Mouse (Mus musculus) fat pad, adult 2 months (tissue): Measurements from ENCODE around the gene Tcea2.

Source experiments
- DNase-seq: peaks from one replicate; pipeline ENCODE4 v3.0.0-alpha.2; 2011; ENCODE audit warnings: low read depth, low spot score; ENCODE audit errors: extremely low read depth

Tcea2 gene

GRCm38 (mm10) chr2:181679951-181680715 is at the start of gene Tcea2:
Tcea2 (plus strand) TSS chr2:181680310.
- DNase-seq: no peak

GRCm38 (mm10) chr2:181632624-181633023 is 47.5 kb upstream of the Tcea2 start:
- no peak for DNase-seq

- no peak for DNase-seq
Measured at GRCm38 (mm10) chr2:181635865-181636264, 44.2 kb upstream of the Tcea2 start.

GRCm38 (mm10) chr2:181644361-181644760 is 35.7 kb upstream of the Tcea2 start:
- no peak for DNase-seq

- DNase-seq: no peak
Measured at GRCm38 (mm10) chr2:181645666-181646065, 34.4 kb upstream of the Tcea2 start.

- DNase-seq: no peak
Measured at GRCm38 (mm10) chr2:181646626-181647472, 33.3 kb upstream of the Tcea2 start.

GRCm38 (mm10) chr2:181648926-181649325 is 31.2 kb upstream of the Tcea2 start:
- no peak for DNase-seq

- DNase-seq: no peak
Measured at GRCm38 (mm10) chr2:181653065-181653464, 27.0 kb upstream of the Tcea2 start.

GRCm38 (mm10) chr2:181653523-181653922 is 26.6 kb upstream of the Tcea2 start:
- DNase-seq: no peak

GRCm38 (mm10) chr2:181656734-181657133 is 23.4 kb upstream of the Tcea2 start, which contains the start of gene Gm29797:
Gm29797 (plus strand) TSS chr2:181657034.
- no peak for DNase-seq

GRCm38 (mm10) chr2:181657441-181657840 is 22.7 kb upstream of the Tcea2 start:
- no peak for DNase-seq

GRCm38 (mm10) chr2:181658528-181658927 is 21.6 kb upstream of the Tcea2 start:
- DNase-seq: no peak

- DNase-seq: no peak
Measured at GRCm38 (mm10) chr2:181658930-181659555, 21.1 kb upstream of the Tcea2 start.

- DNase-seq: no peak
Measured at GRCm38 (mm10) chr2:181659609-181660055, 20.5 kb upstream of the Tcea2 start.

- DNase-seq: no peak
Measured at GRCm38 (mm10) chr2:181662620-181663297, 17.4 kb upstream of the Tcea2 start.

- no peak for DNase-seq
Measured at GRCm38 (mm10) chr2:181663298-181663630, 16.8 kb upstream of the Tcea2 start.

GRCm38 (mm10) chr2:181670285-181670912 is 9.7 kb upstream of the Tcea2 start:
- DNase-seq: no peak

- no peak for DNase-seq
Measured at GRCm38 (mm10) chr2:181670913-181671311, 9.2 kb upstream of the Tcea2 start.

- DNase-seq: no peak
Measured at GRCm38 (mm10) chr2:181671326-181671725, 8.8 kb upstream of the Tcea2 start, which contains the start of gene Sox18. Sox18 (minus strand) TSS chr2:181671640.

- no peak for DNase-seq
Measured at GRCm38 (mm10) chr2:181671984-181672383, 8.1 kb upstream of the Tcea2 start.
